Mouse (Mus musculus) stomach, postnatal 0 days (tissue): ENCODE data around the gene Adh1. TPM values are rescaled to one million over a fixed set of nuclear protein-coding genes. Genes with fewer than 3 reads are reported as not detected.

Experiments
- ATAC-seq: fragments of 200-750 bp; cut with Nextera tagmentation; 2 replicates; pipeline ENCODE4 v1.8.0; 2017; ENCODE audit not compliant: low FRiP score, low TSS enrichment
- DNase-seq: peaks from one replicate; pipeline ENCODE4 v3.0.0-alpha.2; 2016; ENCODE audit warnings: low spot score
- H3K27ac ChIP-seq: fragments of 300-500 bp; sonication (generic); replicated peaks from 2 replicates; pipeline ENCODE4 v1.5.1; 2014; ENCODE audit warnings: mild to moderate bottlenecking, control low read depth
- H3K27me3 ChIP-seq: fragments of 300-500 bp; sonication (generic); 2 replicates; pipeline ENCODE4 v1.6.1; 2014; ENCODE audit warnings: low read length; ENCODE audit not compliant: control insufficient read depth, insufficient read depth
- H3K36me3 ChIP-seq: fragments of 300-500 bp; sonication (generic); 2 replicates; pipeline ENCODE4 v1.6.1; 2014; ENCODE audit warnings: low read length, mixed read lengths; ENCODE audit not compliant: control insufficient read depth, insufficient read depth
- H3K4me1 ChIP-seq: fragments of 300-500 bp; sonication (generic); replicated peaks from 2 replicates; pipeline ENCODE4 v1.6.1; 2014; ENCODE audit warnings: antibody characterized with exemption; ENCODE audit not compliant: control insufficient read depth, insufficient read depth
- H3K4me2 ChIP-seq: fragments of 300-500 bp; sonication (generic); replicated peaks from 2 replicates; pipeline ENCODE4 v1.6.1; 2014; ENCODE audit warnings: low read depth, mild to moderate bottlenecking, control low read depth, moderate library complexity
- H3K4me3 ChIP-seq: fragments of 300-500 bp; sonication (generic); 2 replicates; pipeline ENCODE4 v1.5.1; 2014; ENCODE audit warnings: low read depth, low read length, control low read depth
- H3K9ac ChIP-seq: fragments of 300-500 bp; sonication (generic); 2 replicates; pipeline ENCODE4 v1.6.1; 2014; ENCODE audit warnings: mild to moderate bottlenecking, low read length, control low read depth, mixed read lengths
- H3K9me3 ChIP-seq: fragments of 300-500 bp; sonication (generic); 2 replicates; pipeline ENCODE4 v1.6.1; 2016; ENCODE audit warnings: low read length; ENCODE audit not compliant: control insufficient read depth
- CTCF ChIP-seq: IDR thresholded peaks from 2 replicates; pipeline ENCODE4 v1.5.1; 2016; ENCODE audit warnings: antibody characterized with exemption, low read depth, mild to moderate bottlenecking, moderate library complexity
- EP300 ChIP-seq: optimal IDR thresholded peaks from 2 replicates; pipeline ENCODE3; 2016; ENCODE audit warnings: antibody characterized with exemption
- WGBS: fragments of 180-500 bp; shearing (Covaris S2); extraction: QIAGEN DNeasy Blood & Tissue Kit; methylation state at CpG from one replicate; pipeline ENCODE4 v1.1.7; 2014; 5-methylcytosine and 5-hydroxymethylcytosine counted together
- polyA plus RNA-seq: library from polyadenylated mRNA; unstranded; fragments of >200 nt; fragmentation: Nextera tagmentation; extraction: Ambion mirVana; gene quantifications from 2 replicates; pipeline ENCODE4 v1.2.1, GENCODE M21; 2015

The Adh1 gene
- polyA plus RNA-seq, 1 experiment from 2014 or later, result 134 TPM

DNA sequence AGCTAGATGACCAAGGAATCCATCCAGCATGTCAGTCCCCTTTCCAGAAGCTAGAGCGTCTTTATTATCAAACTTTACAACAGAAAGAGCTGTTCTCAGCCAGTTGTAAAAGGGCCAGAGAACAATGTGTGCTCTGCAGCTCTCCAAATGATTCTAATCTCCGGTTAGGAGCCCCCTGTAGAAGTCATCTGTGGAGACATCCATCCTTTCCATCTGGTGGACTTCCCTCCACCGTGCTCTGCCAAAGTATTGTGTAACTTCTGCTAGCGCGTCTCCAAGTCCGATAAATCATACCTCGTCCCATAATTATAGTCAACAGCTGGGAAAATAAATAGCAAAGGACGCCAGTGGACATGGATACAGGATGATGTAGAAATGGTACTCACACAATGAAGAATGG lies 12.0 kb upstream of the Adh1 start:
- Histone ChIP-seq H3K4me1 (peaks cover 3% of the 10 kb centered on the region; the same call in 1 of the 2 replicates), H3K27ac (peak overlapping the region; percentile 59)
- DNase-seq, result no peak

DNA sequence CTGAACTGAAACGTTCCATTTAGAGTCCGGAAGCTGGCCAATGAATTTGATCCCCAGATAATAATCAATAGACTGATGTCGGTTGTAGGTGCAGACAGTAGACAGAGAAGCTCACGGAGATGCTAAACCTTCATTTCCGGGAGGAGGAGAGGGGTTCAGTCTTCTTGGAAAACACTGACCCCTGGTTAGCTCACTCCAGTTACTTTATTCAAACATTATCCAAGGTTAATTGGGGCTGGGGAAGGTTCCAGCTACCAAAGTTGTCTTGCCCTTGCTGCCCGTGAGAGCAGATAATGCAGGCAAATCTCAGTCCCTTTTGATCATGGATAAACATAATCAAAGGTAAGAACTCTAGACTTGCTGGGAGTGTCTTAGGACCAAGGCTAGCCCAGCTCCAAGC lies 9.6 kb upstream of the Adh1 start:
- 85% methylated on average over 6 of the region's 6 CpGs for WGBS

More for the DNA sequence above, 12.0 kb upstream of the Adh1 start:
- Histone ChIP-seq H3K36me3 (no peaks in the 10 kb centered on the region), H3K4me2 (no peak overlapping the region), H3K27me3 (no peaks in the 10 kb centered on the region), H3K4me3 (no peak overlapping the region), H3K9me3 (no peaks in the 10 kb centered on the region), H3K9ac (no peak overlapping the region)
- 64% methylated on average over 8 of the region's 8 CpGs for WGBS
- ATAC-seq, result peak; percentile 81; the same call in 1 of the 2 replicates
- TF ChIP-seq CTCF (no peak), EP300 (peak; percentile 71)

DNA sequence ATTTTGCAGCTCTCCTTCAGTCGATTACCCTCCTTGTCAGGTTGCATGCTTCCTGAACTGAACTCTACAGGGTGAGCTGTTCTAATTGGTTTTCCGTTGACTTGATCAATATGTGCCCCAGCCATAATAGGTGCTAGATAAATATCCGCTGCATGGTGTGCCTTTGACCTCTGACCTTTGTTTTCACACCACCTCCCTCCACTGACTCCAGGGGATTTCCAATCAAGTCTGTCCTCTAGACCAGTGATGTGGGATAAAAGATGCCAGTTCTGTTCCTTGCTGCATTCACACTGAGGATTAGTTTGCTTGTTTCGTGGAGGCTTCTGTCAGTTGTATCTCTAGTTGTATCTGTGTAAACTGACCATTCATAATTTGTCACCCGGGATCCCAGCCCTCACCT lies 6.6 kb upstream of the Adh1 start:
- Histone ChIP-seq H3K9me3 (no peaks in the 10 kb centered on the region), H3K4me3 (no peak overlapping the region), H3K27ac (no peak overlapping the region), H3K4me1 (no peaks in the 10 kb centered on the region), H3K4me2 (no peak overlapping the region), H3K9ac (no peak overlapping the region), H3K36me3 (no peaks in the 10 kb centered on the region), H3K27me3 (no peaks in the 10 kb centered on the region)
- WGBS, result 57% methylated on average over 5 of the region's 5 CpGs
- DNase-seq, result no peak
- ATAC-seq, result no peak
- TF ChIP-seq EP300 (no peak), CTCF (no peak)

More for the DNA sequence above, 9.6 kb upstream of the Adh1 start:
- H3K27ac ChIP-seq, result no peak overlapping the region
- TF ChIP-seq EP300, result no peak
- no peak for TF ChIP-seq CTCF
- no peaks in the 10 kb centered on the region for H3K9me3 ChIP-seq
- no peaks in the 10 kb centered on the region for H3K36me3 ChIP-seq
- no peak overlapping the region for H3K4me3 ChIP-seq
- DNase-seq, result no peak
- ATAC-seq, result no peak
- no peak overlapping the region for H3K4me2 ChIP-seq
- H3K27me3 ChIP-seq, result no peaks in the 10 kb centered on the region
- H3K4me1 ChIP-seq, result peaks cover 3% of the 10 kb centered on the region; the same call in 1 of the 2 replicates
- H3K9ac ChIP-seq, result no peak overlapping the region

DNA sequence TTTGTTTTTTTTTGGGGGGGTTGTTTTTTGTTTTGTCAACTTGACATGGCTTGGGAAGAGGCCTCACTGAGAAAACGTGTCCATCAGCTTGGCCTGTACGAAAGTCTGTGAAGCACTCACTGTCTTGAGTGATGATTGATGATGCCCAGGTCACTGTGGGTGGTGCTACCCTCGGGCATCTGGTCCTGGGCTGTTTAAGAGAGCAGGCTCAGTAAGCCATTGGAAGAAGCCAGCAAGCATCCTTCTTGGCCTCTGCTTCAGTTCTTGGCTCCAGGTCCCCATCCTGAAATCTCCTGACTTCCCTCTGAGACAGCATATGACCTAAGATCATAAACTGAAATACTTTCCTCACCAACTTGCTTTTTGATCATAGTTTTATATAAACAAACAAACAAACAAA lies 5.4 kb upstream of the Adh1 start:
- Histone ChIP-seq H3K27me3 (no peaks in the 10 kb centered on the region), H3K4me3 (no peak overlapping the region), H3K9me3 (no peaks in the 10 kb centered on the region), H3K9ac (no peak overlapping the region), H3K4me2 (no peak overlapping the region), H3K36me3 (no peaks in the 10 kb centered on the region), H3K4me1 (no peaks in the 10 kb centered on the region), H3K27ac (no peak overlapping the region)
- DNase-seq (no peak), ATAC-seq (no peak)
- WGBS, result 49% methylated on average over 3 of the region's 3 CpGs
- TF ChIP-seq CTCF (no peak), EP300 (no peak)

DNA sequence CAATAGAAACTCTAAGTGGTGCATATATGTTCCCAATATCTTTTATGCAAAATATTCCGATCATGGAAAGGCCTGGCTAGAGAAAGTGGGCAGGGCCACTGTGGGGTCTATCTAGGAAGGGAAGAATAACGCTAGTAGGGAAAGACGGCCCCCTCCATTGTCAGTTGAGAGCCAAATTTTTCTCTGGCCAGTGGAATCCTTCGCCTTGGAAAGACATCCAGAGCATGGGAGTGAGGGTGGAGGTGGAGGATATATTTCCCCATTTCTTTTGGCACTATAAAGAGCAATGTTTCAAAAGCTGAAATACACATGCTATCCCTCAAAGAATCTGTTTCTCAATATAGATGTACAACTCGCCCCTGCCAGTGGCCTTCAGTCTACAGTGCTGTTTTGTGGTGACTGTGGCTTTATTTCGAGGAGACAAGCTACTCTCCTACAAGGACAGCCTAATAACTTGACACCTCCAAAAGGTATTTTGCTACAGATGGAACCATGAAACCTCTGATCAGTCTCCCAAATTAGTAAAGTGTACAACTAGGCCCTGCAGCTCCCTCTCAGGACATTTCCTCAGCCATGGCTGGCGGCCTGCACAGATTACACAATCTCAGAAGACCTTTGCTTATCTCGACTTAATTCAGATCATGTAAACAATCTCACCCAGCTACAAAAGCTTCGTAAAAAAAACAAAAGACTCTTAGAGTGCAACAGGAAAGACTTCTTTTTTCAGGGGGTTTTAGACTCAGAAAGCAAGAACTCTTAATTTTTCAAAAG lies 4.8 kb upstream of the Adh1 start:
- Histone ChIP-seq H3K4me3 (no peak overlapping the region), H3K9ac (no peak overlapping the region), H3K36me3 (no peaks in the 10 kb centered on the region), H3K4me1 (no peaks in the 10 kb centered on the region), H3K27ac (peak overlapping the region; percentile 20; the same call in 1 of the 2 replicates), H3K4me2 (no peak overlapping the region), H3K27me3 (no peaks in the 10 kb centered on the region), H3K9me3 (no peaks in the 10 kb centered on the region)
- no peak for TF ChIP-seq EP300
- TF ChIP-seq CTCF, result no peak
- ATAC-seq (peak; percentile 68), DNase-seq (no peak)
- WGBS, result 50% methylated on average over 9 of the region's 9 CpGs

DNA sequence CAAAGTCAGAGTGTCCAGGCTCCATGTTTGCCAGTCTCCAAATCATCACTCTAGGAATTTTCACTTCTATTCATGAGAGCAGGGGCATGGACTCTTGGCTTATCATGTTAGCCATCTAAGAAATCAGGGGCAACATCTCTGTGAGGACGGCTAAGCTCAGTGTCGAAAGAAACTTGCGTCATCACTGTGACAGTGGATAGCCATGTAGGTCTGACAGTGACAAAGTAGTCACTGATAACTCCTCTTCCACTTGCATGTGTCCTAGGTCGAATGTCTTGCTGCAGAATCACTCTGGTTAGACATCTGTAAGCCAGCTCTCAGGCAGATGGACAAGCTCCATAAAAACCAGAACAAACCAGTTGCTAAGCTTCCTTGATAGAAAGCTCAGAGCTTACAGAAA lies 1.8 kb downstream of the Adh1 start:
- Histone ChIP-seq H3K4me3 (no peak overlapping the region), H3K9me3 (no peaks in the 10 kb centered on the region), H3K36me3 (no peaks in the 10 kb centered on the region), H3K4me1 (no peaks in the 10 kb centered on the region), H3K4me2 (no peak overlapping the region), H3K27ac (no peak overlapping the region), H3K9ac (no peak overlapping the region), H3K27me3 (no peaks in the 10 kb centered on the region)
- DNase-seq, result no peak
- TF ChIP-seq CTCF, result no peak
- no peak for TF ChIP-seq EP300
- WGBS, result 41% methylated on average over 4 of the region's 4 CpGs
- no peak for ATAC-seq
